Mouse (Mus musculus): Measurements from ENCODE around the gene Adamtsl3.
A peak's percentile ranks its signal among the peaks of the same experiment; 100 is the strongest.

Gene Adamtsl3

GRCm38 (mm10) chr7:82422561-82422960 is 87.1 kb downstream of the Adamtsl3 start:
- DNase-seq (ENCODE audit: low spot score in 2 of 2) = no peak

DNA sequence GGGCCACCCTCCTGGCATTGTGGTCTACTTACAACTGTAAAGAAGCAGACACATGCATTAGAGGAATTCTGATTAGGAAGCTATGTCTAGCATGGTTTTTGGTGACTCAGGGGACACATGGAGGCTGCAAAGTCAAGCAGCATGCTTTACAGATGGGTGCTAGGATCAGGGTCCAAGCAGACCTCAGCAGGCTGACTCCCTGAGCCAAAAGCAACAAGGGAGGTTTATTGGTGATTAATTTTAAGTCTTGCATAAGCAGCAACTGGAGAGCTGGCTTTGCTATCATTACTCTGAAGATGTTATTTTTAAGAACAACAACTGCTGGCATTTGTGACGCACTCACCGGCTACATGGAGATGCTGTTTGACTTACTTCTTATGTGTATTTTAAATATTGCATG is 88.1 kb downstream of the Adamtsl3 start:
- DNase-seq (ENCODE audit: low spot score in 2 of 2) = no peak

- no peak for DNase-seq (ENCODE audit: low spot score in 2 of 2)
Measured at GRCm38 (mm10) chr7:82424281-82424680, 88.8 kb downstream of the Adamtsl3 start.

- no peak for DNase-seq (ENCODE audit: low spot score in 2 of 2)
Measured at GRCm38 (mm10) chr7:82425374-82425773, 89.9 kb downstream of the Adamtsl3 start.

- no peak for DNase-seq (ENCODE audit: low spot score in 2 of 2)
Measured at GRCm38 (mm10) chr7:82429447-82429846, 94.0 kb downstream of the Adamtsl3 start.

DNA sequence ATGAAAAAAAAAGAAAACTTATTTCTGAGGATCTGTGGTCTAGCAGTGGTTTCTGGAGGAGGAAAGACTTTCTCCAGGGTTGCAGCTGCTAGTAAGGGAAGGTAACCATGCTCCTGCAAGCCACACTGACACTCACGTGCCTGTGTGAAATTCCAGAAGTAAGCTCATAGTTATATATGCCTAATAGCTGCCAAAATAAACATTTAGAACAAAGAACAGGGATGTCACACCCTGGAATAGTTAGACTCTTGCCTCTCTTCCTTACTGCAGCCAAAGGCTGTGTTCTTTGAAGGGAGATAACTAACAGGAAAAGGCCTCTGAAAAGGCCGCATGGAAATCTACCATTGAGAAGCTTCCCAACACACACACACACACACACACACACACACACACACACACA is 96.1 kb downstream of the Adamtsl3 start:
- no peak for DNase-seq (ENCODE audit: low spot score in 2 of 2)

- no peak for DNase-seq (ENCODE audit: low spot score in 2 of 2)
Measured at GRCm38 (mm10) chr7:82433226-82433625, 97.7 kb downstream of the Adamtsl3 start.

- no peak for DNase-seq (ENCODE audit: low spot score in 2 of 2)
Measured at GRCm38 (mm10) chr7:82458376-82458775, 122.9 kb downstream of the Adamtsl3 start.

DNA sequence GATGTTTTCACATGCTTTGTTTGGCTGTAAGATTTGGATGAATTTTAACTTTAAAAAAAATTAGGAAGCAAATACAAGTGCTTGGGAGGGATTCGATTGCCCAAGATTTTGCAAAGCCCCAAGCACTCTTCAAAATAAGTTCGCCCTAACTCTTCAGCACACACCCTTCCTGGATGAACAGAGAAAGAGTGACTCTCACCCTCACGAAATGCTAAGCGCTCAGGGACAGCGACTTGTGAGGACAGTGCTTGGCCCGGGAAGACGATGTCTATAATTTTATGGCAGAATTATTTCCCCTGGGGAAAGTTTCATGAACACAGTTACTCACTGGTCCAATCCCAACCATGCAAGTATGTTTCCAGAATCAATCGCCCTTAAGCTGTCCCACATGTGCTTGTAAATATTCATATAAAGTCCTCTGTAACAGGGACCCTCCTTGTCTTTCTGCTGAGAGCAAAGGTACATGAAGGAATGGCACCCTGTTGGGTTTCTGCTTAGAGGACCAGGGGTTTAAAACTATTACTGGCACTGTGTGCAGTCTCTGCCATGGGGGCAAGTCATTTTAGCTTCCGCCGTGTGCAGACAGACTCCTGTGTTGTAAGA is 127.5 kb downstream of the Adamtsl3 start:
- DNase-seq (ENCODE audit: low spot score in 2 of 2) = no peak

DNA sequence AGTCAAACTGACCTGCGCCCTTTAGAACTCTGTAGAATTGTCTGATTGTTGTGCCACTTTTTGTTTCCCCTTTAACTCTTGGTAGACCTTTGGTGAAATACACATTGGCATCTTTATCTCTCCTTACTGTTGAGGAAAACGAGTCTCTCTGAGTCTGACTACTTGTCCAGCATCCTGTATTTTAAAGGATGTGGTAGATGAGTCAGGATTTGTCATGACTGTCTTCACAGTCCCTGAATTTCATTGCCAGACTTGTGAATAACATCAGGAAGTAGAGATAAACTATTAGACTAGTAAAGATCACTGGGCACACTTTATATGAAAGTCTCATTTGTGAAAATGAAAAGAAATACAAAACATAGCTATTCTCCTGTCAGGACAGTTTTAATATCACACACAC is 128.9 kb downstream of the Adamtsl3 start:
- no peak for DNase-seq (ENCODE audit: low spot score in 2 of 2)

DNA sequence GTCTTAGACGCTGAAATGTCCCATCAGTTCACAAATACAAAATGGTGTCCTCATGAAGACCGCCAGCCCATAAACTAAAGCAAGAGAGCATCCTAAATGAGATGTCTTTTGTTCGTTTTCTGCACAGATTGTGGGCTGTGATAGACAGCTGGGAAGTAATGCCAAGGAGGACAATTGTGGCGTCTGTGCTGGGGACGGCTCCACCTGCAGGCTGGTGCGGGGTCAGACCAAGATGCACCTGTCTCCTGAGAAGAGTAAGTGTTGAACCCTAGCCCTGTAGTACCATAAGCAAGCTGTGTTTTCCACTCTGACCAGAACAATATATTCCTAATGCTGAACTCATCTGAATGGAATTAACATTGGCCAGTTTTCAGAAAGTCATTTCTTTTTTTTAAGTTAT is 129.9 kb downstream of the Adamtsl3 start:
- no peak for DNase-seq (ENCODE audit: low spot score in 2 of 2)

DNA sequence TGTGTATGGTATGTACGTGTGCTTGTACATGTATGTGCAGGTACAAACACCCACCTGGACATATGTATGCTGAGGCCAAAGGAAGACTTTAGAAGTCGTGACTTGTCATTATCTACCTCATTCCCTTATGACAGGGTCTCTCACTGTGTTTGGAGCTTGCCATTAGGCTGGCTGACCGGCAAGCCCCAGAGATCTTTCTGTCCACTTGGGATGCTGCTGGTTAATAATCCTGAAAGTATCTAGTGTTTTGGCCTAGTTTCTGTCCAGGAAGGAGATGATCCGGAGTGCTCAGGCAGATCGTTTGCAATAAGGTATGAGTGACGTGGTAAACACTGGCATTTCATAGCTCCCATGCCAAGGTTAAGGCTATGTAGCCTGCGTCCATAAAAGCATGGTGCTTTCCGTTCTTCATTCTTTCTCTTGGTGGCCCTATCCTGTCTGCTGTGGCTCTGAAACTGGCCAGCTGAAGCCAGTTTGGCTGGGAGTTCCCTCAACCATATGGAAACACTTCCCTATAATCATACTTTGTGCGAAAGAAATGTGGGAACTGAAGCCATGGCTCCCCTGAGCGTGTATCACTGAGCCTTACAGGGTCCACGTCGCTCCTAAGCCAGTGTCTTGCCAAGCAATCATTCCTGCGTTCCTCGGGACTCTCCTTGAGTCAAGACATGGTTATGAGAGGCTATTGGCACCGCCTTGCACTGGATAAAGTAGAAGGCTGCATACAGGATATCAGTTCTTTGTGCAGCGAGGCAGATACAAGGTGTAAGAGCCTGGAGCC is 141.1 kb downstream of the Adamtsl3 start:
- DNase-seq (ENCODE audit: low spot score in 2 of 2) = no peak

DNA sequence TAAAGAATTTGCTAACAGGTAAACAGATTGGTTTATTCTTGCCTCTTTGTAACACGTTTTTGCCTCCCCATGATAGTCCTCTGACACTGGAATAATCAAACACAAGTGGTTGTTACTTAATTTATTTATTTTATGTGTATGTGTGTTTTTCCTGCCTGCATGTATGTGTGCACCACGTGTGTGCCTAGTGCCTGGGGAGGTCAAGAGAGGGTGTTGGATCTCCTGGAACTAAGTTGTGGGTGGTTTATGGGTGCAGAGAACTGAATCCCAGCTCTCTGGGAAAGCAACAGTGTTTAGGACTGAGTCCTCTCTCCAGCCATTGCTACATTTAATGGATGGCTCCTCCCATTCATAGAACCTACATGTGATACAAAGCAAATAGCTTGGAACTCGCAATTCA is 143.0 kb downstream of the Adamtsl3 start:
- no peak for DNase-seq (ENCODE audit: low spot score in 2 of 2)

GRCm38 (mm10) chr7:82478861-82479755 is 143.6 kb downstream of the Adamtsl3 start:
- DNase-seq (ENCODE audit: low spot score in 2 of 2) = no peak

DNA sequence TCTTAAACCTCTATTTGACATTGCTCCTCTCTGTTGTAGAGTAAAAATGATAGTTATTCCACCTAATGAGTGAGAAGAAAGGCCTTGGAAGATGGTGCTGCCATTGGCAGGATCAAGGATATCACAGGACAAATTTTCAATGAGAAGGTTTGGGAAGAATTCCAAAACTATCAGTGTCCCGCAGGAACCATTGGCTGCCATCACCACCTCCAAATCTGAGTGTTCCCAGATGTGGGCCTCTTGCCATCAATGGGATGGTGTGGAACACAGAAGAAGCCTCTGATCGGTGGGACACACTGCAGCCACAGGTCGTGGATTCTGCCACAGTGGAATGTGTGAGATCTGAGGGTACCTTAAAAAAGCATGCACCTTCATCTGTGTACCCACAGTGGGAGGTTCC is 147.9 kb downstream of the Adamtsl3 start:
- no peak for DNase-seq (ENCODE audit: low spot score in 2 of 2)

DNA sequence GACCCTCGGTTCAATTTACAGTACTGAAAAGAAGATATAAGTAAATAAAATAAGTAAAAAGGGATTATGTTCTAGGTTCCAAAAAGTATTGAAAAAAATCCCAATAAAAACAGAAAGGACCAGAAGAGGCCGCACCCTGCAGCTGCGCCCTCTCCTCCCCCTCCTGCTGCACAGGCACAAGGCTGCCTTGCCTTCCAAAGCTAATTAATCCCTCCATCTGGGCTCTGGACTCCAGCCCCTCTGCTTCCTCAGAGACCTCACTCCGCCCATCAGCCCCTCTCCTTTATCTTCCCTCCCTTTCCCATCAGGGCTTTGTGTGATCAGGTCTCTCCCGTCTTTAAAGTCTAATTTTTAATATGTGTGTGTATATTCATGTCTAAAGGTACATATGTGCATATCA is 149.3 kb downstream of the Adamtsl3 start:
- DNase-seq (ENCODE audit: low spot score in 2 of 2) = no peak

GRCm38 (mm10) chr7:82485344-82485954 is 150.0 kb downstream of the Adamtsl3 start:
- DNase-seq (ENCODE audit: low spot score in 2 of 2) = no peak

GRCm38 (mm10) chr7:82491018-82491417 is 155.5 kb downstream of the Adamtsl3 start:
- no peak for DNase-seq (ENCODE audit: low spot score in 2 of 2)

DNA sequence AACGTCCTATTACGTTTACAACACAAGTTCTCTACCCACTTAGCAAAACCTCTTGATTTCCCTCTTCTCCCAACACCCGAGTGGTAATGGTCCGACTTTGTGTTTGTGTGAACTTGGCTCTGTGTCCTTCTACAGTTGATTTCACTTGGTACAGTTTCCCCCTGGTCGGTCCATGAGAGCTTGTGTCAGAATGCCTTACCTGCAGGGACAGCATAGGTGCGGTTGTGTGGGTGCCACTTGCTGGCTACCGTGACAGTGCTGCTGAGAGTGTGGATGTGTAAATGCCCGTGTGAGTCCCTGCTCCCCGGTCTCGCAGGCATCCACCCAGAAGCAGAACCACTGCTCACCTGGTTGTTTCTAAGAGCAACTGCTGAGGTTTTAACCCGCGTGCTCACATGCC is 157.4 kb downstream of the Adamtsl3 start:
- no peak for DNase-seq (ENCODE audit: low spot score in 2 of 2)

GRCm38 (mm10) chr7:82494220-82494619 is 158.7 kb downstream of the Adamtsl3 start:
- DNase-seq (ENCODE audit: low spot score in 2 of 2) = no peak

GRCm38 (mm10) chr7:82497064-82497463 is 161.6 kb downstream of the Adamtsl3 start:
- no peak for DNase-seq (ENCODE audit: low spot score in 2 of 2)

- DNase-seq (ENCODE audit: low spot score in 2 of 2) = peak in 1 of 2 experiments; percentile 12
Measured at GRCm38 (mm10) chr7:82501306-82501705, 165.8 kb downstream of the Adamtsl3 start.
